Mouse (Mus musculus): ENCODE results near the gene Pga5. TPM values are rescaled to one million over a fixed set of nuclear protein-coding genes. Genes with fewer than 3 reads are reported as not detected.
A peak's percentile ranks its signal among the peaks of the same experiment; 100 is the strongest.

Pga5 gene
- total and polyA plus RNA-seq, 2 experiments from 2014 or later: not detected

DNA sequence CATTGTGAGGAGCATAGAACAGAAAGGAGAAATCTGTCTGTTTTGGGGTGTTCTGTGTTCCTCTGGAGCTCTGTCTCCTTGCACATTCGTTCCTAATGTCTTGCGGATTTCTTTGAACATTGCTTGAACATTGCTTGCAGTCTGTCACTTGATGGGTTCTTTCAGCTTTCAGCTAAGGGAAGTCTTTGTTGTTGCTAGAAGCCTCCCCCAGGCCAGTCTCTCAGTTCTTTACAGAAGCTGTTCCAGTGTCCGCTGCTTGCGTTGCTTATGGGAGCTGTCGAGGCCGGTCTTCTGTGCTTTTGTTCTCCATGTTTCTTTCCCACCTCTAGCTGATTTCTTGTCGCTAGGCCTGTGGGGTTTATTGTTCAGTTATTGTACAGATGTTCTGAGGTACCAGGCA lies 17.9 kb upstream of the Pga5 start:
- Histone ChIP-seq H3K4me2 (ENCODE audit: low read depth, low read length) (no peak overlapping the region), H3K27me3 (ENCODE audit: insufficient read depth, low read length) (no peaks in the 10 kb centered on the region), H3K27ac (peak overlapping the region; percentile 33; the same call in 1 of the 2 replicates), H3K9me3 (ENCODE audit: low read length) (no peaks in the 10 kb centered on the region), H3K36me3 (ENCODE audit: insufficient read depth, low read length) (no peaks in the 10 kb centered on the region), H3K4me1 (ENCODE audit: insufficient read depth, low read length) (peaks cover 25% of the 10 kb centered on the region), H3K9ac (replicated peaks; ENCODE audit: low read length) (no peak overlapping the region), H3K4me3 (ENCODE audit: low read length) (no peak overlapping the region)
- no peak for TF ChIP-seq CTCF (IDR thresholded peaks at IDR 0.05; ENCODE audit: low read depth)
- 29% methylated on average over 7 of the region's 7 CpGs for WGBS
- ATAC-seq: no peak
- DNase-seq (ENCODE audit: low spot score): no peak

- no peak for ATAC-seq
- no peak for TF ChIP-seq CTCF (IDR thresholded peaks at IDR 0.05; ENCODE audit: low read depth)
- no peaks in the 10 kb centered on the region for H3K9me3 ChIP-seq (ENCODE audit: low read length)
- H3K4me2 ChIP-seq (ENCODE audit: low read depth, low read length): no peak overlapping the region
- peaks cover 30% of the 10 kb centered on the region for H3K4me1 ChIP-seq (ENCODE audit: insufficient read depth, low read length)
- no peaks in the 10 kb centered on the region for H3K36me3 ChIP-seq (ENCODE audit: insufficient read depth, low read length)
- no peak overlapping the region for H3K27ac ChIP-seq
- no peak for DNase-seq (ENCODE audit: low spot score)
- H3K27me3 ChIP-seq (ENCODE audit: insufficient read depth, low read length): no peaks in the 10 kb centered on the region
- WGBS: 89% methylated on average over 10 of the region's 10 CpGs
- H3K4me3 ChIP-seq (ENCODE audit: low read length): no peak overlapping the region
- no peak overlapping the region for H3K9ac ChIP-seq (replicated peaks; ENCODE audit: low read length)
These were observed 16.2 kb upstream of the Pga5 start for GRCm38 (mm10) chr19:10693926-10694682.

DNA sequence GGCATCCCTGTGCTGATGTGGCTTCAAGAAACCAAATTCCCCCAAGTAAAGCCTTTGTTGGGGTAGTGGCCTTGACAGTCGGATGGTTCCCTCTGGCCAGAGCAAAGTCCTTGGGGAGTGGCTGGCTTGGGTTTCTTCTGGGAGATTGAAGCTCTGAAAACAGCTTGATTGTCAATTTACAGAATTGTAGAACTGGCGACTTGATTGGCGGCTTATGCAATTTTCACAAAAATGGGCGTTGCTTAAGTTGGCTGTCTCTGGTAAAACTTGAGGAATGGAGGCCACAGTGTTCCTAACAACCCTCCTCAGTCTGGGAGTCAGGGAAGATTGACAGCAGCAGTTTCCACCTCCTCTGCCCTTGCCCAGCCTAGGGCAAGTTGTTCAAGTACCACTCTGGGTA lies 14.5 kb upstream of the Pga5 start:
- WGBS: 91% methylated on average over 4 of the region's 4 CpGs

GRCm38 (mm10) chr19:10691660-10692059 lies 13.8 kb upstream of the Pga5 start:
- Histone ChIP-seq H3K4me3 (ENCODE audit: low read length) (no peak overlapping the region), H3K9ac (replicated peaks; ENCODE audit: low read length) (0 out of 2 replicates have a peak overlapping the region, but pooled peaks have one; percentile 2), H3K4me1 (ENCODE audit: insufficient read depth, low read length) (peaks cover 22% of the 10 kb centered on the region), H3K9me3 (ENCODE audit: low read length) (no peaks in the 10 kb centered on the region), H3K27me3 (ENCODE audit: insufficient read depth, low read length) (no peaks in the 10 kb centered on the region), H3K36me3 (ENCODE audit: insufficient read depth, low read length) (no peaks in the 10 kb centered on the region), H3K27ac (no peak overlapping the region), H3K4me2 (ENCODE audit: low read depth, low read length) (no peak overlapping the region)
- no peak for DNase-seq (ENCODE audit: low spot score)
- 77% methylated on average over 3 of the region's 3 CpGs for WGBS
- no peak for TF ChIP-seq CTCF (IDR thresholded peaks at IDR 0.05; ENCODE audit: low read depth)
- no peak for ATAC-seq

More for the DNA sequence above, 14.5 kb upstream of the Pga5 start:
- no peak overlapping the region for H3K4me2 ChIP-seq (ENCODE audit: low read depth, low read length)
- H3K36me3 ChIP-seq (ENCODE audit: insufficient read depth, low read length): no peaks in the 10 kb centered on the region
- no peak for DNase-seq (ENCODE audit: low spot score)
- no peak for TF ChIP-seq CTCF (IDR thresholded peaks at IDR 0.05; ENCODE audit: low read depth)
- H3K4me3 ChIP-seq (ENCODE audit: low read length): no peak overlapping the region
- ATAC-seq: no peak
- no peaks in the 10 kb centered on the region for H3K27me3 ChIP-seq (ENCODE audit: insufficient read depth, low read length)
- H3K9ac ChIP-seq (replicated peaks; ENCODE audit: low read length): no peak overlapping the region
- peaks cover 22% of the 10 kb centered on the region for H3K4me1 ChIP-seq (ENCODE audit: insufficient read depth, low read length)
- no peak overlapping the region for H3K27ac ChIP-seq
- H3K9me3 ChIP-seq (ENCODE audit: low read length): no peaks in the 10 kb centered on the region

DNA sequence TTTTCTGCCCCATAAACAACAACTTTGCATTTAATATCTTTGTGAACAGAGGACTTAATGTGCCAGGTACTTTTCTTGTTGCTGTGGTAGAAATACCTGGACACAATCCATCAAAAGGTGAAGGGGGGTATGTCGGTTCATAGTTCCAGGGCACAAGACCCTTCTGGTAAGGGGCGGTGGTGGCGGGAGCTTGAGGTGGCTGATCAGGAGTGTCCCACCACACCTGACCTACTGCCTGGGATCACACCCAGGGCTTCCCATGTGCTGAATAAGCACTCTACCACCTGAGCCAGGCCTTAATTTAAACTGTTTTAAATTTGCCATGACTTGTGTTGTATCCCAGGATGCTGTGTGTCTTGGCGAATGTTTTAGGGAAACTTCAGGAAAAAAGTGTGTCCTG lies 13.2 kb upstream of the Pga5 start:
- no peak for DNase-seq (ENCODE audit: low spot score)
- H3K36me3 ChIP-seq (ENCODE audit: insufficient read depth, low read length): no peaks in the 10 kb centered on the region
- TF ChIP-seq CTCF (IDR thresholded peaks at IDR 0.05; ENCODE audit: low read depth): no peak
- no peak for ATAC-seq
- H3K9me3 ChIP-seq (ENCODE audit: low read length): no peaks in the 10 kb centered on the region
- no peak overlapping the region for H3K9ac ChIP-seq (replicated peaks; ENCODE audit: low read length)
- H3K4me3 ChIP-seq (ENCODE audit: low read length): no peak overlapping the region
- H3K27ac ChIP-seq: no peak overlapping the region
- H3K27me3 ChIP-seq (ENCODE audit: insufficient read depth, low read length): no peaks in the 10 kb centered on the region
- H3K4me2 ChIP-seq (ENCODE audit: low read depth, low read length): no peak overlapping the region
- peaks cover 22% of the 10 kb centered on the region for H3K4me1 ChIP-seq (ENCODE audit: insufficient read depth, low read length)
- 91% methylated on average over 4 of the region's 4 CpGs for WGBS

DNA sequence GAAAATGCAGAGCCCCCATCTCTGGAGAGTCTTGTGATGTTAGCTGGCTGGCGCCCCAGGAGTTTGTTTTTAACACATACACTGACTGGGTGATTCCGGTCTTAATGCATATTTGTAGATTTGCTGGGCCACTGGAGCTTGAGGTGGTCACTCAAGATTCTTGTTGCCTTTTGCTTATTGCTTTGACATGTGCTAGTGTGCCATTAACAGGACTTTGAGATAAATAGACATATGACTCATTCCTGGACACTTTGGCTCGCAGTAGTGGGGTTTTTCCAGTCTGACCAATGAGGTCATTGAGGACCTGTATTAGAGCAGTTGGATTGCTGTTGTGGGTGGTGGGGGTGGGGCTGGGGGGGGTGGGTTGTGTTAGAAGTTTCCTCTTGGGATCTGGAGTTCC lies 12.5 kb upstream of the Pga5 start:
- no peak for TF ChIP-seq CTCF (IDR thresholded peaks at IDR 0.05; ENCODE audit: low read depth)
- H3K4me3 ChIP-seq (ENCODE audit: low read length): peak overlapping the region; percentile 83
- H3K36me3 ChIP-seq (ENCODE audit: insufficient read depth, low read length): no peaks in the 10 kb centered on the region
- 68% methylated on average over 3 of the region's 3 CpGs for WGBS
- no peaks in the 10 kb centered on the region for H3K27me3 ChIP-seq (ENCODE audit: insufficient read depth, low read length)
- H3K27ac ChIP-seq: peak overlapping the region; percentile 98
- no peak overlapping the region for H3K9ac ChIP-seq (replicated peaks; ENCODE audit: low read length)
- ATAC-seq (no peak), DNase-seq (ENCODE audit: low spot score) (no peak)
- H3K4me1 ChIP-seq (ENCODE audit: insufficient read depth, low read length): peaks cover 22% of the 10 kb centered on the region
- H3K4me2 ChIP-seq (ENCODE audit: low read depth, low read length): peak overlapping the region; percentile 85
- no peaks in the 10 kb centered on the region for H3K9me3 ChIP-seq (ENCODE audit: low read length)

GRCm38 (mm10) chr19:10689470-10690166 lies 11.7 kb upstream of the Pga5 start:
- ATAC-seq: no peak

More at GRCm38 (mm10) chr19:10689470-10690166, 11.7 kb upstream of the Pga5 start:
- Histone ChIP-seq H3K4me1 (ENCODE audit: insufficient read depth, low read length) (peaks cover 22% of the 10 kb centered on the region), H3K9me3 (ENCODE audit: low read length) (no peaks in the 10 kb centered on the region), H3K36me3 (ENCODE audit: insufficient read depth, low read length) (no peaks in the 10 kb centered on the region), H3K9ac (replicated peaks; ENCODE audit: low read length) (peak overlapping the region; percentile 89), H3K27ac (peak overlapping the region; percentile 98), H3K4me3 (ENCODE audit: low read length) (peak overlapping the region; percentile 83), H3K4me2 (ENCODE audit: low read depth, low read length) (peak overlapping the region; percentile 85), H3K27me3 (ENCODE audit: insufficient read depth, low read length) (no peaks in the 10 kb centered on the region)
- no peak for TF ChIP-seq CTCF (IDR thresholded peaks at IDR 0.05; ENCODE audit: low read depth)
- 34% methylated on average over 5 of the region's 5 CpGs for WGBS
- DNase-seq (ENCODE audit: low spot score): peak; percentile 66

Measured in hindbrain, postnatal 0 days (tissue).